35 mouse cellular contexts compared by ENCODE assay signal in the genomic region with DNA sequence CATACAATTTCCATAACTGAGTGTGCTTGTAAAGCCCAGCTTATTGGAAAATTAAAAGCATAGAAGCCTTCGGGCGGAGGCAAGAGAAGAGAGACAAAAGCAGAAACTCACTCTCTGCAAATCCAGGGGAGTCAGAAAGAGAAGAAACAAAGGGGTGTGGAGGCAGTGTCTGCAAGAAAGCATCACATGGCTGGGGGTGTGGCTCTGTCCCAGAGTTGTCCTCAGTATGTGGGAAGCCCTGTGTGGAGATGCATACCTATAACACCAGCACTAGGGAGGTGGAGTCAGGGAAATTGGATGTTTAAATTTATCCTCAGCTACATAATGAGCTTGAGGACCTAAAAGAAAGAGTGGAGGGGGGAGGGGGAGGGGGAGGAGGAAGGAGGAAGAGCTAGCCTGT.
"Had no signal": no experiment of that assay in that cellular context is flagged by ENCODE, and none has a peak within 500 bp of the region (broad histone marks: within the 10 kb centered on the region; RNA-seq: fewer than 3 reads in every experiment).

No protein-coding gene starts in this region.

- DNase-seq: heart, postnatal 10 days; heart, postnatal 14 days; heart, postnatal 36 days; heart, postnatal 4 days; kidney, adult 11 months; kidney, adult 18-20 months; kidney, adult 2 months; kidney, adult 8-10 months; kidney, adult 9 months; kidney, postnatal 10 days; kidney, postnatal 14 days; kidney, postnatal 25 days; kidney, postnatal 36 days; kidney, postnatal 4 days; layer of hippocampus, adult 9-11 months; layer of hippocampus, postnatal 36 days had no signal

- H3K27me3 ChIP-seq: heart, embryonic 12.5 days; heart, embryonic 15.5 days; hindbrain, embryonic 15.5 days; kidney, embryonic 15.5 days had no signal

- H3K9me3 ChIP-seq: heart, embryonic 10.5 days; heart, embryonic 13.5 days; heart, embryonic 15.5 days; hindbrain, embryonic 10.5 days; hindbrain, embryonic 12.5 days; hindbrain, embryonic 13.5 days; hindbrain, embryonic 15.5 days; kidney, embryonic 15.5 days had no signal

- H3K4me1 ChIP-seq: heart, embryonic 10.5 days; heart, embryonic 12.5 days; heart, embryonic 13.5 days; heart, embryonic 15.5 days; hindbrain, embryonic 12.5 days; hindbrain, embryonic 13.5 days; hindbrain, embryonic 15.5 days; kidney, embryonic 15.5 days had no signal

- H3K36me3 ChIP-seq: heart, embryonic 10.5 days; heart, embryonic 12.5 days; heart, embryonic 13.5 days; heart, embryonic 15.5 days; hindbrain, embryonic 10.5 days; hindbrain, embryonic 12.5 days; hindbrain, embryonic 13.5 days; hindbrain, embryonic 15.5 days; kidney, embryonic 15.5 days had no signal

- H3K27ac ChIP-seq: heart, embryonic 10.5 days; heart, embryonic 13.5 days; heart, embryonic 15.5 days; hindbrain, embryonic 10.5 days; hindbrain, embryonic 12.5 days; hindbrain, embryonic 13.5 days; hindbrain, embryonic 14.5 days; hindbrain, embryonic 15.5 days; hindbrain, postnatal 0 days; kidney, embryonic 15.5 days; kidney, postnatal 0 days; layer of hippocampus, adult 2 months; left cerebral cortex, adult 2 months had no signal

- H3K9ac ChIP-seq: heart, embryonic 12.5 days; heart, embryonic 13.5 days; heart, embryonic 15.5 days; hindbrain, embryonic 12.5 days; hindbrain, embryonic 13.5 days; hindbrain, embryonic 14.5 days; hindbrain, embryonic 15.5 days; kidney, embryonic 15.5 days had no signal

- ATAC-seq: hindbrain, embryonic 16.5 days; hindbrain, postnatal 0 days; inflammation-experienced regulatory T-cells, adult 6 months; intestine, embryonic 16.5 days; intestine, postnatal 0 days had no signal

- H3K4me2 ChIP-seq: heart, embryonic 11.5 days; heart, embryonic 12.5 days; heart, embryonic 13.5 days; heart, embryonic 15.5 days; hindbrain, embryonic 12.5 days; hindbrain, embryonic 13.5 days; hindbrain, embryonic 14.5 days; hindbrain, embryonic 15.5 days; kidney, embryonic 15.5 days had no signal

- H3K4me3 ChIP-seq: heart, embryonic 10.5 days; heart, embryonic 12.5 days; heart, embryonic 13.5 days; heart, embryonic 15.5 days; hindbrain, embryonic 10.5 days; hindbrain, embryonic 12.5 days; hindbrain, embryonic 13.5 days; hindbrain, embryonic 15.5 days; kidney, embryonic 15.5 days; layer of hippocampus, adult 2 months; left cerebral cortex, adult 2 months had no signal
